Mouse (Mus musculus) stomach, postnatal 0 days (tissue): ENCODE data around the gene Slc25a23.

Experiments used
- CTCF ChIP-seq: IDR thresholded peaks from 2 replicates; pipeline ENCODE4 v1.5.1; 2016; ENCODE audit warnings: antibody characterized with exemption, low read depth, mild to moderate bottlenecking, moderate library complexity
- EP300 ChIP-seq: optimal IDR thresholded peaks from 2 replicates; pipeline ENCODE3; 2016; ENCODE audit warnings: antibody characterized with exemption

GRCm38 (mm10) chr17:57096623-57096920 is 36.9 kb upstream of the Slc25a23 start:
- TF ChIP-seq EP300 (no peak), CTCF (peak; percentile 96)
